Mouse (Mus musculus): ENCODE measurements around the gene Pkig. TPM values are rescaled to one million over a fixed set of nuclear protein-coding genes. Genes with fewer than 3 reads are reported as not detected.
A peak's percentile ranks its signal among the peaks of the same experiment; 100 is the strongest.

Gene Pkig
- polyA plus RNA-seq, 1 experiment from 2014 or later, result 189 TPM

GRCm38 (mm10) chr2:163640493-163640892 is 17.7 kb upstream of the Pkig start:
- ATAC-seq (replicated peaks; ENCODE audit: low FRiP score) (no peak), DNase-seq (ENCODE audit: low spot score) (no peak)
- Histone ChIP-seq H3K27ac (ENCODE audit: low read depth, low read length) (no peak overlapping the region), H3K4me2 (ENCODE audit: low read depth, low read length, severe bottlenecking) (no peak overlapping the region), H3K36me3 (ENCODE audit: control insufficient read depth, insufficient read depth, low read length) (no peaks in the 10 kb centered on the region), H3K9me3 (ENCODE audit: control insufficient read depth, low read length) (no peaks in the 10 kb centered on the region), H3K4me1 (replicated peaks; ENCODE audit: control insufficient read depth, insufficient read depth, low read length) (peaks cover 5% of the 10 kb centered on the region), H3K27me3 (ENCODE audit: control insufficient read depth, insufficient read depth, low read length) (no peaks in the 10 kb centered on the region), H3K9ac (ENCODE audit: low read length) (no peak overlapping the region), H3K4me3 (ENCODE audit: low read depth, low read length) (no peak overlapping the region)
- WGBS, result 84% methylated on average over 3 of the region's 3 CpGs

GRCm38 (mm10) chr2:163641681-163642080 is 16.5 kb upstream of the Pkig start:
- 94% methylated on average over 3 of the region's 3 CpGs for WGBS

GRCm38 (mm10) chr2:163642685-163643575 is 15.3 kb upstream of the Pkig start:
- Histone ChIP-seq H3K4me3 (ENCODE audit: low read depth, low read length) (no peak overlapping the region), H3K27me3 (ENCODE audit: control insufficient read depth, insufficient read depth, low read length) (no peaks in the 10 kb centered on the region), H3K27ac (ENCODE audit: low read depth, low read length) (no peak overlapping the region), H3K4me1 (replicated peaks; ENCODE audit: control insufficient read depth, insufficient read depth, low read length) (peaks cover 5% of the 10 kb centered on the region), H3K9ac (ENCODE audit: low read length) (no peak overlapping the region; the same call in 1 of the 2 replicates), H3K9me3 (ENCODE audit: control insufficient read depth, low read length) (no peaks in the 10 kb centered on the region), H3K36me3 (ENCODE audit: control insufficient read depth, insufficient read depth, low read length) (no peaks in the 10 kb centered on the region), H3K4me2 (ENCODE audit: low read depth, low read length, severe bottlenecking) (peak overlapping the region; percentile 72; the same call in 1 of the 2 replicates)
- ATAC-seq (replicated peaks; ENCODE audit: low FRiP score), result no peak
- DNase-seq (ENCODE audit: low spot score), result no peak
- 95% methylated on average over 30 of the region's 30 CpGs for WGBS

More at GRCm38 (mm10) chr2:163641681-163642080, 16.5 kb upstream of the Pkig start:
- peaks cover 5% of the 10 kb centered on the region for H3K4me1 ChIP-seq (replicated peaks; ENCODE audit: control insufficient read depth, insufficient read depth, low read length)
- H3K4me3 ChIP-seq (ENCODE audit: low read depth, low read length), result no peak overlapping the region
- H3K27me3 ChIP-seq (ENCODE audit: control insufficient read depth, insufficient read depth, low read length), result no peaks in the 10 kb centered on the region
- H3K36me3 ChIP-seq (ENCODE audit: control insufficient read depth, insufficient read depth, low read length), result no peaks in the 10 kb centered on the region
- H3K9me3 ChIP-seq (ENCODE audit: control insufficient read depth, low read length), result no peaks in the 10 kb centered on the region
- H3K27ac ChIP-seq (ENCODE audit: low read depth, low read length), result no peak overlapping the region
- H3K4me2 ChIP-seq (ENCODE audit: low read depth, low read length, severe bottlenecking), result no peak overlapping the region
- H3K9ac ChIP-seq (ENCODE audit: low read length), result no peak overlapping the region
- DNase-seq (ENCODE audit: low spot score) (no peak), ATAC-seq (replicated peaks; ENCODE audit: low FRiP score) (no peak)

- Histone ChIP-seq H3K9me3 (ENCODE audit: control insufficient read depth, low read length) (no peaks in the 10 kb centered on the region), H3K36me3 (ENCODE audit: control insufficient read depth, insufficient read depth, low read length) (no peaks in the 10 kb centered on the region), H3K9ac (ENCODE audit: low read length) (peak overlapping the region; percentile 87; the same call in 1 of the 2 replicates), H3K27me3 (ENCODE audit: control insufficient read depth, insufficient read depth, low read length) (no peaks in the 10 kb centered on the region), H3K4me2 (ENCODE audit: low read depth, low read length, severe bottlenecking) (peak overlapping the region; percentile 72), H3K4me3 (ENCODE audit: low read depth, low read length) (peak overlapping the region; percentile 71), H3K4me1 (replicated peaks; ENCODE audit: control insufficient read depth, insufficient read depth, low read length) (peaks cover 5% of the 10 kb centered on the region), H3K27ac (ENCODE audit: low read depth, low read length) (0 out of 2 replicates have a peak overlapping the region, but pooled peaks have one; percentile 94)
- DNase-seq (ENCODE audit: low spot score) (no peak), ATAC-seq (replicated peaks; ENCODE audit: low FRiP score) (no peak)
- WGBS, result 78% methylated on average over 2 of the region's 2 CpGs
Observed at GRCm38 (mm10) chr2:163643576-163643971, 14.6 kb upstream of the Pkig start.

GRCm38 (mm10) chr2:163644047-163644446 is 14.1 kb upstream of the Pkig start:
- Histone ChIP-seq H3K36me3 (ENCODE audit: control insufficient read depth, insufficient read depth, low read length) (no peaks in the 10 kb centered on the region), H3K4me1 (replicated peaks; ENCODE audit: control insufficient read depth, insufficient read depth, low read length) (peaks cover 5% of the 10 kb centered on the region), H3K9ac (ENCODE audit: low read length) (peak overlapping the region; percentile 87), H3K9me3 (ENCODE audit: control insufficient read depth, low read length) (no peaks in the 10 kb centered on the region), H3K4me3 (ENCODE audit: low read depth, low read length) (peak overlapping the region; percentile 71), H3K27me3 (ENCODE audit: control insufficient read depth, insufficient read depth, low read length) (no peaks in the 10 kb centered on the region), H3K27ac (ENCODE audit: low read depth, low read length) (peak overlapping the region; percentile 94), H3K4me2 (ENCODE audit: low read depth, low read length, severe bottlenecking) (peak overlapping the region; percentile 72)
- WGBS, result 11% methylated on average over 4 of the region's 4 CpGs
- ATAC-seq (replicated peaks; ENCODE audit: low FRiP score) (no peak), DNase-seq (ENCODE audit: low spot score) (no peak)

GRCm38 (mm10) chr2:163644575-163645385 is 13.4 kb upstream of the Pkig start, which contains the start of gene Serinc3:
Gene Serinc3 (minus strand): TSS chr2:163645131.
- DNase-seq (ENCODE audit: low spot score), result peak; percentile 99
- peak; percentile 94 for ATAC-seq (replicated peaks; ENCODE audit: low FRiP score)
- no peaks in the 10 kb centered on the region for H3K36me3 ChIP-seq (ENCODE audit: control insufficient read depth, insufficient read depth, low read length)
- no peaks in the 10 kb centered on the region for H3K27me3 ChIP-seq (ENCODE audit: control insufficient read depth, insufficient read depth, low read length)
- H3K4me3 ChIP-seq (ENCODE audit: low read depth, low read length), result peak within 1 kb of the TSS; percentile 71
- peaks cover 5% of the 10 kb centered on the region for H3K4me1 ChIP-seq (replicated peaks; ENCODE audit: control insufficient read depth, insufficient read depth, low read length)
- H3K9ac ChIP-seq (ENCODE audit: low read length), result peak within 1 kb of the TSS; percentile 87
- H3K27ac ChIP-seq (ENCODE audit: low read depth, low read length), result peak within 1 kb of the TSS; percentile 94
- WGBS, result under 1% methylated on average over 74 of the region's 74 CpGs
- no peaks in the 10 kb centered on the region for H3K9me3 ChIP-seq (ENCODE audit: control insufficient read depth, low read length)
- H3K4me2 ChIP-seq (ENCODE audit: low read depth, low read length, severe bottlenecking), result peak within 1 kb of the TSS; percentile 72

- no peak overlapping the region for H3K4me2 ChIP-seq (ENCODE audit: low read depth, low read length, severe bottlenecking)
- peaks cover 5% of the 10 kb centered on the region for H3K4me1 ChIP-seq (replicated peaks; ENCODE audit: control insufficient read depth, insufficient read depth, low read length)
- no peak overlapping the region for H3K9ac ChIP-seq (ENCODE audit: low read length)
- no peaks in the 10 kb centered on the region for H3K27me3 ChIP-seq (ENCODE audit: control insufficient read depth, insufficient read depth, low read length)
- ATAC-seq (replicated peaks; ENCODE audit: low FRiP score) (no peak), DNase-seq (ENCODE audit: low spot score) (no peak)
- WGBS, result 80% methylated on average over 11 of the region's 11 CpGs
- H3K4me3 ChIP-seq (ENCODE audit: low read depth, low read length), result no peak overlapping the region
- H3K9me3 ChIP-seq (ENCODE audit: control insufficient read depth, low read length), result peaks cover 3% of the 10 kb centered on the region; the same call in 1 of the 2 replicates
- H3K27ac ChIP-seq (ENCODE audit: low read depth, low read length), result no peak overlapping the region
- no peaks in the 10 kb centered on the region for H3K36me3 ChIP-seq (ENCODE audit: control insufficient read depth, insufficient read depth, low read length)
Observed at GRCm38 (mm10) chr2:163645700-163646460, 12.3 kb upstream of the Pkig start.
